Mouse (Mus musculus) olfactory bulb, adult 2 months (tissue): ENCODE measurements at regions not wholly inside any gene's neighbourhood (a gene's known extent, or its start where the extent isn't known, plus 50 kb on each side); places are given as distances from the start of the nearest gene placed in this dataset.

Experiments used
- H3K27ac ChIP-seq: fragments of 200-500 bp; 2 replicates; pipeline ENCODE4 v1.5.1; 2012; ENCODE audit warnings: low read depth, low read length; ENCODE audit not compliant: insufficient read depth
- H3K4me1 ChIP-seq: fragments of 200-500 bp; 2 replicates; pipeline ENCODE4 v1.6.1; 2012; ENCODE audit warnings: low read length; ENCODE audit not compliant: control insufficient read depth, insufficient read depth
- H3K4me3 ChIP-seq: fragments of 200-500 bp; 2 replicates; pipeline ENCODE4 v1.5.1; 2012; ENCODE audit warnings: mild to moderate bottlenecking, low read depth, low read length, moderate library complexity; ENCODE audit not compliant: insufficient read depth
- CTCF ChIP-seq: fragments of 200-500 bp; IDR thresholded peaks from 2 replicates; pipeline ENCODE4 v1.5.1; 2012; ENCODE audit warnings: low read depth, mild to moderate bottlenecking, low read length, moderate library complexity; ENCODE audit not compliant: insufficient read depth
- POLR2A ChIP-seq: fragments of 200-500 bp; IDR thresholded peaks from 2 replicates; pipeline ENCODE4 v1.6.1; 2012; ENCODE audit warnings: mild to moderate bottlenecking, low read depth, low read length, moderate library complexity; ENCODE audit not compliant: insufficient read depth
- WGBS: fragments of 180-500 bp; shearing (Covaris S2); methylation state at CpG from one replicate; pipeline ENCODE4 v1.1.7; 2018; 5-methylcytosine and 5-hydroxymethylcytosine counted together

DNA sequence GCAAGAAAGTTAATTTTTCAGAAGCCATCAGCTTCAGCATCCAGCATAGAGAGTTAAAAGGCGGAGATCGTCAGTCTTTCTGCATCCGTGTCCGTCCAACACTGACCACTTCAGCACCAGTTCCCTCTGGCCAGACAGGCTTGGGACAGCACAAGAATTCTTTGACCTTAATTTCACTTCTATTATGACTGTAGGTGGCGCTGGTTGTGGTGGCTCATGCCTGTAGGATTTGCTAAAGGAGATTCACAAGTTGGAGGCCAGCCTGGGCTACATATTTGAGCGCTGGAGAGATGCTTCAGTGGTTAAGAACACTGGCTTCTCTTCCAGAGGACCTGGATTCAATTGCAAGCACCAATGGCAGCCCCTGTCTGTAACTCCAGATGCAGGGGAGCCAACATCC lies 66.0 kb downstream of the Amer2 start:
- TF ChIP-seq CTCF (no peak), POLR2A (no peak)
- Histone ChIP-seq H3K4me3 (no peak overlapping the region), H3K4me1 (no peaks in the 10 kb centered on the region), H3K27ac (no peak overlapping the region)
- WGBS, result 62% methylated on average over 6 of the region's 6 CpGs

GRCm38 (mm10) chr14:60443821-60444551 lies 70.9 kb downstream of the Amer2 start:
- 76% methylated on average over 7 of the region's 7 CpGs for WGBS

GRCm38 (mm10) chr14:60444552-60444937 lies 71.5 kb downstream of the Amer2 start:
- H3K27ac ChIP-seq, result no peak overlapping the region
- H3K4me1 ChIP-seq, result no peaks in the 10 kb centered on the region
- WGBS, result 81% methylated on average over 3 of the region's 3 CpGs
- TF ChIP-seq POLR2A (no peak), CTCF (no peak)
- no peak overlapping the region for H3K4me3 ChIP-seq

More at GRCm38 (mm10) chr14:60443821-60444551, 70.9 kb downstream of the Amer2 start:
- H3K27ac ChIP-seq, result no peak overlapping the region
- no peak for TF ChIP-seq CTCF
- no peak for TF ChIP-seq POLR2A
- no peaks in the 10 kb centered on the region for H3K4me1 ChIP-seq
- no peak overlapping the region for H3K4me3 ChIP-seq

GRCm38 (mm10) chr14:60446037-60446436 lies 73.0 kb downstream of the Amer2 start:
- 70% methylated on average over 6 of the region's 6 CpGs for WGBS
- TF ChIP-seq POLR2A, result no peak
- no peak for TF ChIP-seq CTCF
- Histone ChIP-seq H3K4me3 (no peak overlapping the region), H3K4me1 (no peaks in the 10 kb centered on the region), H3K27ac (no peak overlapping the region)

GRCm38 (mm10) chr14:60451216-60451615 lies 78.2 kb downstream of the Amer2 start:
- no peak overlapping the region for H3K27ac ChIP-seq
- WGBS, result 85% methylated on average over 9 of the region's 9 CpGs
- TF ChIP-seq CTCF (no peak), POLR2A (no peak)
- H3K4me3 ChIP-seq, result no peak overlapping the region
- H3K4me1 ChIP-seq, result no peaks in the 10 kb centered on the region

DNA sequence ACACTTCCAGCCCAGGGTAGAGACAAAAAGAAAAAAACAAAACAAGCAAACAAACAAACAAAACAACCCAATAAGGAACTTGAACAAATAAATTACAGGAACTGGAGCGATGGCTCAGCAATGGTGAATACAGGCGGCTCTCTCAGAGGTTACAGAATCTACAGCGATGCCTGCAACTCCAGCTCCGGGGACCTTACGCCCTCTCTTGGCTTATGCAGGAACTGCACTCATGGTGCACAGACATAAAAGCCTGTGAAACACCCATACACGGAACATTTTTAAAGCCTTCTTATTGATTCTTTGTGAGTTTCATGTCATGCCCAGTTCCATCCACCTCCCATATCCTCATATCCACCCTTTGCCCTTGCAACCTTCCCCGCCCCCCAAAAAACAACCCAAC lies 78.6 kb downstream of the Amer2 start:
- H3K27ac ChIP-seq, result no peak overlapping the region
- H3K4me1 ChIP-seq, result no peaks in the 10 kb centered on the region
- H3K4me3 ChIP-seq, result no peak overlapping the region
- TF ChIP-seq CTCF (no peak), POLR2A (no peak)
- WGBS, result 89% methylated on average over 7 of the region's 7 CpGs

GRCm38 (mm10) chr14:60456767-60457166 lies 83.7 kb downstream of the Amer2 start:
- no peak overlapping the region for H3K4me3 ChIP-seq
- no peak overlapping the region for H3K27ac ChIP-seq
- 45% methylated on average over 9 of the region's 9 CpGs for WGBS
- no peaks in the 10 kb centered on the region for H3K4me1 ChIP-seq
- TF ChIP-seq POLR2A, result no peak
- TF ChIP-seq CTCF, result no peak

- Histone ChIP-seq H3K4me1 (peaks cover 7% of the 10 kb centered on the region; the same call in 1 of the 2 replicates), H3K27ac (no peak overlapping the region), H3K4me3 (peak overlapping the region; percentile 32)
- no peak for TF ChIP-seq CTCF
- no peak for TF ChIP-seq POLR2A
- WGBS, result under 1% methylated on average over 38 of the region's 38 CpGs
These were observed 112.2 kb downstream of the Amer2 start for GRCm38 (mm10) chr14:60484996-60485888.

DNA sequence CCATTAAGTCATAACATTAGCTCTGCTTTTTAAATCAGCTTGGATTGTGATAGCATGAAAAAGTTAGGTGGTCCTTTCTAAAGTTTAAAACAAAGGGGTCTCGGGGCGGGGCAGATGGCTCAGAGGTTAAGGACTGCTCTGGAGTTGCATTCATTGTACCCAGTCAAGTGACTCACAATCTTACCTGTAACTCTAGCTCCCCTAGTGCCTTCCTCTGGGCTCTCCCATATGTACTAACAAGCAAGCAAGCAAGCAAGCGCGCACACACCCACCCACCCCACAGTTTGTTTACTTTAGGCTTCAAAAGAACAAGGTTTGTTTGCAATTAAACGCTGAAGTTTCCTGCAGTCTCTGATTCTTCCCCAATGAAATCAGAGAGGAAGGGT lies 112.8 kb downstream of the Amer2 start:
- H3K4me3 ChIP-seq, result peak overlapping the region; percentile 32
- TF ChIP-seq POLR2A (no peak), CTCF (no peak)
- WGBS, result 11% methylated on average over 5 of the region's 5 CpGs
- no peak overlapping the region for H3K27ac ChIP-seq
- H3K4me1 ChIP-seq, result peaks cover 7% of the 10 kb centered on the region; the same call in 1 of the 2 replicates
